Mouse (Mus musculus) olfactory bulb, adult 2 months (tissue): ENCODE measurements at regions not wholly inside any gene's neighbourhood (a gene's known extent, or its start where the extent isn't known, plus 50 kb on each side); places are given as distances from the start of the nearest gene placed in this dataset.

ENCODE experiments used
- CTCF ChIP-seq: fragments of 200-500 bp; IDR thresholded peaks from 2 replicates; pipeline ENCODE4 v1.5.1; 2012; ENCODE audit warnings: low read depth, mild to moderate bottlenecking, low read length, moderate library complexity; ENCODE audit not compliant: insufficient read depth
- POLR2A ChIP-seq: fragments of 200-500 bp; IDR thresholded peaks from 2 replicates; pipeline ENCODE4 v1.6.1; 2012; ENCODE audit warnings: mild to moderate bottlenecking, low read depth, low read length, moderate library complexity; ENCODE audit not compliant: insufficient read depth

DNA sequence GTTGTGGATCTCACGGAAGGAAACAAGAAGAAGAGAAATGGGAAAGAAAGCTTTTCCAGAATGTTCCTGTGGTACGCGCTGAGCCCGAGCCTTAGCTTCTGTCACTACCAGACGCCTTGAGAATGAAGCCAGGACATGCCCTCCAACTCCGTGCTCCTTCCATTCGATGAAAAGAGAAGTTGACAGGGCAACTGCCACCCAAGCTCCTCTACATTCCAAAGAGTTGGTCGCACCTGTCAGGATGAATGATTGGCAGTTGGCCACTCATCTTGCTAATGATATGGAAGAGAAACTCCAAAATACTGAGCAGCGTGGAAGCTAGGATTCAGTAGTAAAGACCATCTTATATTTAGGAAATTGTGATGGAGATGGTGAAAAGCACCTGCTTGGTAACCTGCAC lies 799.5 kb downstream of the Robo1 start:
- no peak for TF ChIP-seq POLR2A
- TF ChIP-seq CTCF = no peak
